In the genomic region with DNA sequence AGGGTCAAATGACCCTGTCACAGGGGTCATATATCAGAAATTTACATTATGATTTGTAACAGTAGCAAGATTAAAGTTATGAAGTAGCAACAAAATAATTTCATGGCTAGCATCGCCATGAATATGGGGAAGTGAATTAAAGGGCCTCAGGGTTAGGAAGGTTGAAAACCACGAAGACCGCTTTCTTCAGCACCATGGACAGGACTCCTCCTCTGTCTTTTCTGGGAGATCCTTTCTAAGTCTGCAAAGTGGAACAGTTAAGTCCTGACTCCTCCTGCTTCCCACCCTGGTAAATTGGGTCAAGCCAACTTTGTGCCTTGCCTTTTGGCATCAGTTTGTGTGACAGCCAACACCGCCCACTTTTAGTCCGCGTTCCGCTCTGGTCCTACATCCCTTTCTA, we compare ENCODE assay signal across 11 mouse cellular contexts.
DNase-seq lines count a peak whose midpoint lies in the region; ATAC-seq and TF ChIP-seq lines count a peak whose summit lies in the region.
"Had no signal": no experiment of that assay in that cellular context is flagged by ENCODE, and none has a peak within 500 bp of the region (broad histone marks: within the 10 kb centered on the region; RNA-seq: fewer than 3 reads in every experiment).

No protein-coding gene starts in this region.

- no peak overlapping the region for H3K4me3 ChIP-seq in heart, postnatal 0 days (ENCODE audit: low read depth, low read length)
- no peak overlapping the region for H3K4me3 ChIP-seq in lung, adult 2 months (replicated peaks; ENCODE audit: extremely low read depth, low read depth, low read length)
- H3K4me3 ChIP-seq in midbrain, embryonic 14.5 days (replicated peaks; ENCODE audit: low read depth, low read length), result no peak overlapping the region
- H3K4me3 ChIP-seq: embryonic facial prominence, embryonic 12.5 days; limb, embryonic 13.5 days had no signal

- ATAC-seq in heart, postnatal 0 days (ENCODE audit: insufficient read depth, low read depth), result no peak
- no peak for ATAC-seq in midbrain, embryonic 14.5 days (ENCODE audit: low FRiP score, low TSS enrichment)

- H3K36me3 ChIP-seq in heart, postnatal 0 days (replicated peaks; ENCODE audit: control insufficient read depth, insufficient read depth, low read length), result no peaks in the 10 kb centered on the region
- no peaks in the 10 kb centered on the region for H3K36me3 ChIP-seq in midbrain, embryonic 14.5 days (ENCODE audit: control insufficient read depth, insufficient read depth, low read length)
- H3K36me3 ChIP-seq: embryonic facial prominence, embryonic 12.5 days; limb, embryonic 13.5 days had no signal

- WGBS in heart, postnatal 0 days, result 47% methylated on average over 7 of the region's 7 CpGs
- 55% methylated on average over 7 of the region's 7 CpGs for WGBS in lung, adult 2 months
- 62% methylated on average over 7 of the region's 7 CpGs for WGBS in midbrain, embryonic 14.5 days

- no peak overlapping the region for H3K9ac ChIP-seq in heart, postnatal 0 days (replicated peaks; ENCODE audit: low read depth, low read length)
- no peak overlapping the region for H3K9ac ChIP-seq in midbrain, embryonic 14.5 days (replicated peaks; ENCODE audit: low read length)
- H3K9ac ChIP-seq: embryonic facial prominence, embryonic 12.5 days; hindbrain, embryonic 14.5 days; limb, embryonic 13.5 days had no signal

- no peak for TF ChIP-seq EP300 in heart, postnatal 0 days (IDR thresholded peaks at IDR 0.05; ENCODE audit: low read depth)

- no peaks in the 10 kb centered on the region for H3K4me1 ChIP-seq in heart, postnatal 0 days (ENCODE audit: control insufficient read depth, insufficient read depth)
- no peaks in the 10 kb centered on the region for H3K4me1 ChIP-seq in lung, adult 2 months (ENCODE audit: control insufficient read depth, insufficient read depth, low read length)
- H3K4me1 ChIP-seq in midbrain, embryonic 14.5 days (ENCODE audit: control insufficient read depth, insufficient read depth, low read length), result peaks cover 8% of the 10 kb centered on the region
- H3K4me1 ChIP-seq: embryonic facial prominence, embryonic 12.5 days; limb, embryonic 13.5 days had no signal

- H3K4me2 ChIP-seq in heart, postnatal 0 days (ENCODE audit: low read depth, low read length), result no peak overlapping the region
- no peak overlapping the region for H3K4me2 ChIP-seq in midbrain, embryonic 14.5 days (ENCODE audit: low read length)
- H3K4me2 ChIP-seq: embryonic facial prominence, embryonic 12.5 days; hindbrain, embryonic 14.5 days; limb, embryonic 13.5 days had no signal

- no peaks in the 10 kb centered on the region for H3K27me3 ChIP-seq in heart, postnatal 0 days (ENCODE audit: control insufficient read depth, insufficient read depth, low read length)
- H3K27me3 ChIP-seq in midbrain, embryonic 14.5 days (ENCODE audit: control insufficient read depth, insufficient read depth, low read length), result no peaks in the 10 kb centered on the region
- H3K27me3 ChIP-seq: embryonic facial prominence, embryonic 12.5 days; limb, embryonic 13.5 days had no signal

- TF ChIP-seq CTCF in heart, postnatal 0 days (IDR thresholded peaks at IDR 0.05; ENCODE audit: low read depth), result no peak
- TF ChIP-seq CTCF in lung, adult 2 months (IDR thresholded peaks at IDR 0.05; ENCODE audit: insufficient read depth, low read length), result no peak

- DNase-seq in heart, postnatal 0 days (ENCODE audit: low spot score), result peak; percentile 26
- no peak for DNase-seq in heart, adult 8-10 months (ENCODE audit: low spot score)
- peak; percentile 4 for DNase-seq in lung, postnatal 14 days
- no peak for DNase-seq in lung, adult 2 months
- peak; percentile 79 for DNase-seq in embryo, embryonic 10.5 days (ENCODE audit: low spot score)
- peak; percentile 54 for DNase-seq in mesoderm, embryonic 11.5 days (ENCODE audit: low read depth, low spot score)
- no peak for DNase-seq in B cell, adult 2 months
- no peak for DNase-seq in midbrain, embryonic 14.5 days

- H3K9me3 ChIP-seq in heart, postnatal 0 days (replicated peaks; ENCODE audit: control insufficient read depth, low read length), result no peaks in the 10 kb centered on the region
- H3K9me3 ChIP-seq in midbrain, embryonic 14.5 days (ENCODE audit: control insufficient read depth, low read length), result no peaks in the 10 kb centered on the region
- H3K9me3 ChIP-seq: embryonic facial prominence, embryonic 12.5 days; limb, embryonic 13.5 days had no signal

- no peak for TF ChIP-seq POLR2A in lung, adult 2 months (IDR thresholded peaks at IDR 0.05; ENCODE audit: borderline replicate concordance, extremely low read depth, low read depth, low read length)

- H3K27ac ChIP-seq in heart, postnatal 0 days (ENCODE audit: low read depth), result no peak overlapping the region
- no peak overlapping the region for H3K27ac ChIP-seq in midbrain, embryonic 14.5 days (replicated peaks; ENCODE audit: low read depth, low read length)
- H3K27ac ChIP-seq: embryonic facial prominence, embryonic 12.5 days; hindbrain, embryonic 14.5 days; limb, embryonic 13.5 days had no signal

Comparison
In these comparisons a context has a peak if more than half of its experiments do, and no peak if none do; other contexts are left out.
1. DNase-seq: peak in heart, postnatal 0 days (single experiment), lung, postnatal 14 days (single experiment), embryo, embryonic 10.5 days (single experiment) and mesoderm, embryonic 11.5 days (single experiment); none in heart, adult 8-10 months (single experiment), lung, adult 2 months (single experiment), B cell, adult 2 months (0 of 2) and midbrain, embryonic 14.5 days (single experiment).